Mouse (Mus musculus): ENCODE measurements around the gene Il1rap. TPM values are rescaled to one million over a fixed set of nuclear protein-coding genes. Genes with fewer than 3 reads are reported as not detected.

The Il1rap gene
- total RNA-seq, 2 experiments from 2014 or later = 36.4 to 40.6 TPM

- DNase-seq (ENCODE audit: low spot score in 2 of 2) = no peak
- intact Hi-C loops (cut with DNase I) = no loop called here
Measured at GRCm38 (mm10) chr16:26713538-26714316, 132.2 kb downstream of the Il1rap start.

GRCm38 (mm10) chr16:26722464-26722863 is 141.0 kb downstream of the Il1rap start:
- intact Hi-C loops (cut with DNase I) = no loop called here
- peak; percentile 11 to 33 for DNase-seq (ENCODE audit: low spot score in 2 of 2)

- intact Hi-C loops (cut with DNase I) = no loop called here
- peak in 1 of 2 experiments; percentile 23 for DNase-seq (ENCODE audit: low spot score in 2 of 2)
Measured at GRCm38 (mm10) chr16:26723952-26724747, 142.6 kb downstream of the Il1rap start.

- no peak for DNase-seq (ENCODE audit: low spot score in 2 of 2)
- intact Hi-C loops (cut with DNase I) = no loop called here
Measured at GRCm38 (mm10) chr16:26728139-26728538, 146.6 kb downstream of the Il1rap start.

- intact Hi-C loops (cut with DNase I) = no loop called here
- DNase-seq (ENCODE audit: low spot score in 2 of 2) = no peak
Measured at GRCm38 (mm10) chr16:26730941-26731340, 149.4 kb downstream of the Il1rap start.

GRCm38 (mm10) chr16:26732566-26732965 is 151.1 kb downstream of the Il1rap start:
- no peak for DNase-seq (ENCODE audit: low spot score in 2 of 2)
- intact Hi-C loops (cut with DNase I) = no loop called here

DNA sequence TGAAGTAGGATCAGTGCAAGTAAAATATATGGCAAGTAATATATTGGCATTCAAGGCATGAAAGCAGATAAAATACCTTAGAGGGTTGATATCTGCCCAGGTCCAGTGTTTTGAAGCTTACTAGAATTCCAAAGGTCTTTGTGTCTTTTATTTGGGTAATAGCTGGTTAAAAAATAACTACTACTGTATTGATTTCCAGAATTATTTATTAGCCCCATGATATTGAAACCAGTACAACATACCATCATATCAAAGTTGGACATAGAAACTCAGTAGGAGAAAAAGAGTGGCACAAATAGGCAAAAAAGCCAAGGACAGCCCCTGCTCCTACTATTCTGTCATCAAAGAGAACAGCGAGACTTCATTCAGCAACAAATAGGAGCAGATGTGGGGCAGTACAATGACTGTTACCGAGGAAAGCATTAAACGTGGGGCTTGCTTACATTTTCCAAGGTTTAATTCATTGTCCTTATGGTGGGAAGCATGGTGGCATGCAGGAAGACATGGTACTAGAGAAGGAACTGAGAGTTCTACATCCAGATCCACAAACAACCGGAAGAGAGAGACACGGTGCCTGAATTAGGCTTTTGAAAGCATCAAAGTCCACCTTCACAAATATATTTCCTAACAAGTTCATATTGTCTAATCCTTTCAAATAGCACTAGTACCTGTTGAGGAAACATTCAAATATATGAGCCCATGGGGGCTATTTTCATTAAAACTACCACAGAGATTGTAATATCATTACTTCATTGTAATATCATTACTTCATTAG is 174.1 kb downstream of the Il1rap start:
- intact Hi-C loops (cut with DNase I) = no loop called here
- no peak for DNase-seq (ENCODE audit: low spot score in 2 of 2)

GRCm38 (mm10) chr16:26775976-26776375 is 194.5 kb downstream of the Il1rap start:
- peak; percentile 62 to 96 for DNase-seq (ENCODE audit: low spot score in 2 of 2)
- intact Hi-C loops (cut with DNase I) = loop anchor here (1.0 to 10.0 kb wide), 5 partner anchors 129 to 539 kb away; partner anchors contain the start of gene Il1rap

- intact Hi-C loops (cut with DNase I) = loop anchor here (5.0 to 10.0 kb wide), 4 partner anchors 130 to 540 kb away; no protein-coding TSS in a partner anchor
- no peak for DNase-seq (ENCODE audit: low spot score in 2 of 2)
Measured at GRCm38 (mm10) chr16:26777132-26777531, 195.6 kb downstream of the Il1rap start.

Other genes starting within 250 kb of the Il1rap start
- gene Cldn1, start 209.9 kb upstream of the Il1rap start, total RNA-seq (2021) = 1 to 10 TPM; 1.7 to 3.6 TPM
- not detected for gene Cldn16, start 118.6 kb upstream of the Il1rap start, total RNA-seq (2021)
- gene Tmem207, start 54.9 kb upstream of the Il1rap start, total RNA-seq (2021) = not detected